Mouse (Mus musculus) heart, embryonic 15.5 days (tissue): ENCODE data around the gene Cab39l. TPM values are rescaled to one million over a fixed set of nuclear protein-coding genes. Genes with fewer than 3 reads are reported as not detected.

Experiments
- ATAC-seq: fragments of 200-750 bp; cut with Nextera tagmentation; replicated peaks from 2 replicates; pipeline ENCODE4 v1.8.0; 2017; ENCODE audit warnings: low read depth, moderate TSS enrichment; ENCODE audit not compliant: insufficient number of reproducible peaks, insufficient read depth, low FRiP score
- H3K27ac ChIP-seq: fragments of 300-500 bp; sonication (generic); 2 replicates; pipeline ENCODE4 v1.5.1; 2015; ENCODE audit warnings: mild to moderate bottlenecking, inconsistent platforms
- H3K27me3 ChIP-seq: fragments of 300-500 bp; sonication (generic); 2 replicates; pipeline ENCODE4 v1.6.1; 2015; ENCODE audit warnings: inconsistent platforms
- H3K36me3 ChIP-seq: fragments of 300-500 bp; sonication (generic); 2 replicates; pipeline ENCODE4 v1.6.1; 2015; ENCODE audit warnings: mild to moderate bottlenecking, inconsistent platforms
- H3K4me1 ChIP-seq: fragments of 300-500 bp; sonication (generic); replicated peaks from 2 replicates; pipeline ENCODE4 v1.6.1; 2015; ENCODE audit warnings: inconsistent platforms
- H3K4me2 ChIP-seq: fragments of 300-500 bp; sonication (generic); 2 replicates; pipeline ENCODE4 v1.6.1; 2015; ENCODE audit warnings: inconsistent platforms, mild to moderate bottlenecking, moderate library complexity
- H3K4me3 ChIP-seq: fragments of 300-500 bp; sonication (generic); 2 replicates; pipeline ENCODE4 v1.5.1; 2015; ENCODE audit warnings: mild to moderate bottlenecking, inconsistent platforms
- H3K9ac ChIP-seq: fragments of 300-500 bp; sonication (generic); 2 replicates; pipeline ENCODE4 v1.6.1; 2015; ENCODE audit warnings: mild to moderate bottlenecking, inconsistent platforms
- H3K9me3 ChIP-seq: fragments of 300-500 bp; sonication (generic); replicated peaks from 2 replicates; pipeline ENCODE4 v1.6.1; 2016; ENCODE audit warnings: inconsistent platforms
- WGBS: fragments of 180-500 bp; shearing (Covaris S2); methylation state at CpG from one replicate; pipeline ENCODE4 v1.1.7; 2015; ENCODE audit warnings: mixed read lengths; 5-methylcytosine and 5-hydroxymethylcytosine counted together
- polyA plus RNA-seq: library from polyadenylated mRNA; unstranded; fragments of >200 nt; fragmentation: Nextera tagmentation; extraction: Ambion mirVana; gene quantifications from 2 replicates; pipeline ENCODE4 v1.2.1, GENCODE M21; 2015

Gene Cab39l
- polyA plus RNA-seq, 1 experiment from 2014 or later: 23.0 TPM

- WGBS: 77% methylated on average over 6 of the region's 6 CpGs
- no peaks in the 10 kb centered on the region for H3K36me3 ChIP-seq
- no peak for ATAC-seq
- no peak overlapping the region for H3K9ac ChIP-seq
- no peak overlapping the region for H3K27ac ChIP-seq
- no peak overlapping the region for H3K4me2 ChIP-seq
- H3K4me1 ChIP-seq: 0 out of 2 replicates have a peak, but pooled peaks cover 2% of the 10 kb centered on the region
- no peak overlapping the region for H3K4me3 ChIP-seq
- H3K9me3 ChIP-seq: no peaks in the 10 kb centered on the region
- no peaks in the 10 kb centered on the region for H3K27me3 ChIP-seq
Observed at GRCm38 (mm10) chr14:59632067-59632466, 191.3 kb downstream of the Cab39l start.

DNA sequence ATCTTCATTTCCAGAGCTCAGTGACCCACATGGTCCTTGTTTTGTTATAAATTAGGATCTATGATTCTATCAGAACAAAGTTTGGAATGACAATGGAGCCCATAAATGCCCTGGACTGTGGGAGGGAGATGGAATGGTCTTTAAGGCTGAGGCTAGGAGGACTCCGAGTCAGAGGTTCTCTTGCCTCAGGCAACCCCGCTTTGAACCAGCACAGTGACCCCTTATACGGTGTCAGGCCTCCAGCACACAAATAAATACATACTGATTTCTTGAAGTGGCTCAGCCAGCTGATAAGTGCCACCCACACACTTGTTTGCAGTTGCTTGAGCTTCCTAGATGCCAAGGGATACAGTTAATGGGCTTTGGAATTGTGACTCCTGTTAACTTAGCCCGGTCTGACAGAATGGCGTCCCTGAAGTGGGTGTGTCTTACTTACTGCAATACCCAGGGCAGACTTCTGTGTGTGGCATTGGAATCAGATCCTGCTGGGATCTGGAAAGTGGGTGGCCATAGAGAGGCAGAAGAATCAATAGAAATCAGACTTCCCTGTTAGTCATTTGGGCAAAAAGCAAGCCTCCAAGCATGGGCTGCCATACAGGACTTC lies 192.6 kb downstream of the Cab39l start:
- Histone ChIP-seq H3K27me3 (no peaks in the 10 kb centered on the region), H3K4me3 (no peak overlapping the region)
- no peak for ATAC-seq

DNA sequence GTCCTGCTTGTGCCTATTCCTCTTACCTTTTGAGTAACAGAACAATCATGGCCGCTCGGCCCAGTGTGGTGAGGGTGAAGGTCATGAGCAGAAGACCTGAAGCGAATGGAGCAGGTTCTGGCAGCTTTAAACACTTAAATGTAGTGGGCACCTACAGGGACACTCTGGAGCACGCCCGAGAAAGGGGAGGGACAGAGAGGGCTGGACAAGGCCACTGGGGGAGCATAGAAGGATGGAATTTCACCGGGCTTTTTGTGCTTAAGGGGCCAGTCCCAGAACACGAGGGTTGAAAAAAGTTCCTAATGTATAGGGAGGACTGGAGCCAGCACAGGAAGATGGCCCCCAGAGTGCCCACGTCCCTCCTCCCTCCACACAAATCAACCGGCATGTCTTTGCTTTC lies 193.2 kb downstream of the Cab39l start:
- no peak overlapping the region for H3K27ac ChIP-seq

More for the DNA sequence above, 192.6 kb downstream of the Cab39l start:
- H3K4me2 ChIP-seq: no peak overlapping the region
- H3K27ac ChIP-seq: no peak overlapping the region
- 66% methylated on average over 5 of the region's 5 CpGs for WGBS
- H3K9me3 ChIP-seq: no peaks in the 10 kb centered on the region
- H3K36me3 ChIP-seq: no peaks in the 10 kb centered on the region
- H3K4me1 ChIP-seq: no peaks in the 10 kb centered on the region
- no peak overlapping the region for H3K9ac ChIP-seq

More for the DNA sequence above, 193.2 kb downstream of the Cab39l start:
- H3K9ac ChIP-seq: no peak overlapping the region
- no peaks in the 10 kb centered on the region for H3K27me3 ChIP-seq
- no peaks in the 10 kb centered on the region for H3K9me3 ChIP-seq
- no peak overlapping the region for H3K4me2 ChIP-seq
- no peak for ATAC-seq
- WGBS: 80% methylated on average over 9 of the region's 9 CpGs
- H3K36me3 ChIP-seq: no peaks in the 10 kb centered on the region
- no peaks in the 10 kb centered on the region for H3K4me1 ChIP-seq
- no peak overlapping the region for H3K4me3 ChIP-seq

Other genes with a start within 250 kb of the Cab39l start
- 13.6 and 23.2 TPM in 2 replicates for gene Rcbtb1, start 239.8 kb upstream of the Cab39l start, polyA plus RNA-seq
- not detected in 2 replicates for gene Gm6904, start 180.8 kb upstream of the Cab39l start, polyA plus RNA-seq
- 0.19 TPM in 1 of 2 replicates, not detected in the other for gene Phf11a, start 143.4 kb upstream of the Cab39l start, polyA plus RNA-seq
- 0.89 and 1.6 TPM in 2 replicates for gene Phf11b, start 99.6 kb upstream of the Cab39l start, polyA plus RNA-seq
- gene Phf11d, start 75.5 kb upstream of the Cab39l start, polyA plus RNA-seq: 2.4 and 3.5 TPM in 2 replicates
- gene Phf11c, start 45.6 kb upstream of the Cab39l start, polyA plus RNA-seq: 0.25 and 0.28 TPM in 2 replicates
- gene Setdb2, start 88 bp upstream of the Cab39l start, polyA plus RNA-seq: 4.5 and 7.7 TPM in 2 replicates
- gene Cdadc1, start 157.0 kb downstream of the Cab39l start, polyA plus RNA-seq: 29.9 and 33.0 TPM in 2 replicates
- gene Shisa2, start 184.3 kb downstream of the Cab39l start, polyA plus RNA-seq: 8.6 and 17.4 TPM in 2 replicates